Mouse (Mus musculus) lung, postnatal 36 days (tissue): ENCODE results near the gene Slc25a4.

Source experiments
- DNase-seq: peaks from one replicate; pipeline ENCODE4 v3.0.0; 2022; ENCODE audit warnings: mixed read lengths

Slc25a4 gene

GRCm38 (mm10) chr8:46204974-46205640 lies 6.0 kb downstream of the Slc25a4 start:
- DNase-seq = no peak

GRCm38 (mm10) chr8:46204301-46204700 lies 6.8 kb downstream of the Slc25a4 start:
- DNase-seq = no peak

- DNase-seq = no peak
Observed at GRCm38 (mm10) chr8:46202350-46202749, 8.7 kb downstream of the Slc25a4 start.

GRCm38 (mm10) chr8:46197673-46198072 lies 13.4 kb downstream of the Slc25a4 start:
- DNase-seq = no peak

GRCm38 (mm10) chr8:46196877-46197276 lies 14.2 kb downstream of the Slc25a4 start:
- no peak for DNase-seq

- DNase-seq = no peak
Observed at GRCm38 (mm10) chr8:46193100-46193499, 18.0 kb downstream of the Slc25a4 start.

- peak; percentile 73 for DNase-seq
Observed at GRCm38 (mm10) chr8:46185361-46185760, 25.7 kb downstream of the Slc25a4 start.

- no peak for DNase-seq
Observed at GRCm38 (mm10) chr8:46180136-46180535, 30.9 kb downstream of the Slc25a4 start.

- DNase-seq = no peak
Observed at GRCm38 (mm10) chr8:46173651-46174050, 37.4 kb downstream of the Slc25a4 start.

- DNase-seq = no peak
Observed at GRCm38 (mm10) chr8:46163870-46164190, 47.3 kb downstream of the Slc25a4 start.

GRCm38 (mm10) chr8:46162953-46163869 lies 47.9 kb downstream of the Slc25a4 start:
- peak; percentile 96 for DNase-seq
